Mouse (Mus musculus) MEL (cell line): ENCODE data around the gene Pik3cd.
A peak's percentile ranks its signal among the peaks of the same experiment; 100 is the strongest.

Experiments
- CTCF ChIP-seq, 3 experiments: IDR thresholded peaks in 2 of 3; conservative IDR thresholded peaks in 1 of 3; 2 replicates each; pipeline ENCODE4 v1.5.1; 2011 to 2012; ENCODE audit warnings: low read length in 3 of 3, low read depth in 2 of 3, mild to moderate bottlenecking in 2 of 3, improper control_type of control experiment in 1 of 3, inconsistent platforms in 1 of 3, mixed read lengths in 1 of 3, moderate library complexity in 1 of 3; ENCODE audit not compliant: control insufficient read depth in 1 of 3, insufficient read depth in 1 of 3, poor library complexity in 1 of 3, severe bottlenecking in 1 of 3
- GATA1 ChIP-seq: IDR thresholded peaks from 2 replicates; pipeline ENCODE4 v1.6.1; 2011; ENCODE audit warnings: low read depth, low read length, improper control_type of control experiment
- HCFC1 ChIP-seq: IDR thresholded peaks from 2 replicates; pipeline ENCODE4 v1.6.1; 2012; ENCODE audit warnings: low read depth, mild to moderate bottlenecking, inconsistent platforms, low read length, improper control_type of control experiment, moderate library complexity
- JUND ChIP-seq: IDR thresholded peaks from 2 replicates; pipeline ENCODE4 v1.6.1; 2011; ENCODE audit warnings: low read depth, mild to moderate bottlenecking, improper control_type of control experiment, low read length
- MAZ ChIP-seq: IDR thresholded peaks from 2 replicates; pipeline ENCODE4 v1.6.1; 2012; ENCODE audit warnings: low read depth, mild to moderate bottlenecking, inconsistent platforms, low read length, improper control_type of control experiment
- MEF2A ChIP-seq: IDR thresholded peaks from 2 replicates; pipeline ENCODE4 v1.6.1; 2014; ENCODE audit warnings: low read depth, mild to moderate bottlenecking, inconsistent platforms, low read length, improper control_type of control experiment; ENCODE audit not compliant: poor library complexity, insufficient replicate concordance, severe bottlenecking; ENCODE audit errors: extremely low read depth
- MYB ChIP-seq: IDR thresholded peaks from 2 replicates; pipeline ENCODE4 v1.6.1; 2011; ENCODE audit warnings: mild to moderate bottlenecking, low read depth, low read length, improper control_type of control experiment
- POLR2A ChIP-seq, 2 experiments: IDR thresholded peaks; 2 replicates each; pipeline ENCODE4 v1.6.1; 2011 to 2012; ENCODE audit warnings: low read length in 2 of 2, mild to moderate bottlenecking in 2 of 2, control low read depth in 1 of 2, improper control_type of control experiment in 1 of 2, low read depth in 1 of 2, moderate library complexity in 1 of 2; ENCODE audit not compliant: control insufficient read depth in 1 of 2, insufficient read depth in 1 of 2, poor library complexity in 1 of 2
- SIN3A ChIP-seq: IDR thresholded peaks from 2 replicates; pipeline ENCODE4 v1.6.1; 2012; ENCODE audit warnings: low read length, improper control_type of control experiment, inconsistent platforms
- TAL1 ChIP-seq: IDR thresholded peaks from 2 replicates; pipeline ENCODE4 v1.6.1; 2012; ENCODE audit warnings: mild to moderate bottlenecking, inconsistent platforms, low read length, moderate library complexity, mixed read lengths
- TBP ChIP-seq: IDR thresholded peaks from 2 replicates; pipeline ENCODE4 v1.8.0; 2011; ENCODE audit warnings: low read depth, low read length, improper control_type of control experiment

DNA sequence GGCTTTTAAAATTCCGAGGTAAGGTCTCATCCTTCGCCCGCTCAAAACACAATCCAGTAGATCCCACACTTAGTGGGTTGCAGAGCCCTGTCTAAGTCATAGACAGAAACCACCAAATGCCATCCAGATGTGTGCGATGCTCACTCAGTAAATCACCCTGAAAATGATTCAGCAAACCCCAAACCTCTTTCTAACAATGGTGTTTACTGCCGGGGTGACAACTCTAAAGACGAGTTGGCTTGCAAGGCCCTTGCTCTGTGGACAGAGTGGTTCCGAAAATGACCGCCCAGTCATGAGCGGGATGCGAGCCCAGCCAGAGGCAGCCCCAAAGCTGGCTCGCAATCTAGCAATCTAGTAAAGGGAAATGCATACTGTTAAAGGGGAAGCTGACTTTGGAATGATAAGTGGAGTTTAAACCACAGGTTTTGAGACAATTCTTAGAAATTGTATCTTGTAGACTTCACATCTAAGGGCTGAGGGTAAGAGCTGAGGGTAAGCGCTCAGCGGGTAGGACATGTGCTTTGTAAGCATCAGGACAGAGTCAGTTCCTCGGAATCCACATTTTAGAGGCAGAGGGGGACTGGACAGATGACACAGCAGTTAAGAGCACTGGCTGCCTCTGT lies 40.3 kb downstream of the Pik3cd start:
- TF ChIP-seq TAL1 (peak; percentile 89), CTCF (IDR thresholded peaks at IDR 0.05 in 2 of 3, conservative IDR thresholded peaks at IDR 0.05 in 1 of 3; ENCODE audit: control insufficient read depth in 1 of 3, insufficient read depth in 1 of 3, low read depth in 2 of 3, low read length in 3 of 3, poor library complexity in 1 of 3, severe bottlenecking in 1 of 3) (no peak), HCFC1 (0 out of 2 replicates have a peak, but pooled peaks have one; percentile 26), JUND (peak; percentile 75; the same call in 1 of the 2 replicates), MEF2A (no peak), SIN3A (peak; percentile 89), MAZ (0 out of 2 replicates have a peak, but pooled peaks have one; percentile 41), TBP (peak; percentile 92), POLR2A (IDR thresholded peaks at IDR 0.05; ENCODE audit: control insufficient read depth in 1 of 2, insufficient read depth in 1 of 2, low read depth in 1 of 2, low read length in 2 of 2, poor library complexity in 1 of 2) (0 out of 4 replicates have a peak, but pooled peaks of 1 of the 2 experiments have one; percentile 48), GATA1 (peak; percentile 96), MYB (peak; percentile 69; the same call in 1 of the 2 replicates)
